Mouse (Mus musculus) kidney, adult 9 months (tissue): ENCODE data around the gene Zcchc24.

Source experiments
- DNase-seq: peaks from one replicate; pipeline ENCODE4 v3.0.0; 2022

The Zcchc24 gene

GRCm38 (mm10) chr14:25664310-25664695 lies 104.5 kb downstream of the Zcchc24 start:
- no peak for DNase-seq

GRCm38 (mm10) chr14:25663649-25664309 lies 105.1 kb downstream of the Zcchc24 start:
- DNase-seq: no peak
